Mouse (Mus musculus): ENCODE data around the gene Insl3.
A peak's percentile ranks its signal among the peaks of the same experiment; 100 is the strongest.

The Insl3 gene

DNA sequence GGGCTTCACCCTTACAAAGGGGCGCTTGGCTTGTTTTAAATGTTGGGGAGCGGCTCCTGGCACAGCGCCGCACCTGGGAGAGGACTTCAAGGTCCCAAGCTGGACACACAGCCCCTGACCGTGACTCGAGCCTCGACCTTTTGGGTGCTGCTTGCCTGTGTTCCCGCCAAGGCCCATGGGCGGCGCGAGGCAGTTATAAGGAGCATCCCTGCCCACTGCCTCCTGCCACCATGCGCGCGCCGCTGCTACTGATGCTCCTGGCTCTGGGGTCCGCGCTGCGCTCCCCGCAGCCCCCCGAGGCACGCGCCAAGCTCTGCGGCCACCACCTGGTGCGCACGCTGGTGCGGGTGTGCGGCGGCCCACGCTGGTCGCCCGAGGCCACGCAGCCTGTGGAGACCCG, at the start of gene Insl3:
Insl3 (plus strand) TSS at position 187 of the 400 bp plus-strand sequence.
- DNase-seq (ENCODE audit: low spot score) = no peak

DNA sequence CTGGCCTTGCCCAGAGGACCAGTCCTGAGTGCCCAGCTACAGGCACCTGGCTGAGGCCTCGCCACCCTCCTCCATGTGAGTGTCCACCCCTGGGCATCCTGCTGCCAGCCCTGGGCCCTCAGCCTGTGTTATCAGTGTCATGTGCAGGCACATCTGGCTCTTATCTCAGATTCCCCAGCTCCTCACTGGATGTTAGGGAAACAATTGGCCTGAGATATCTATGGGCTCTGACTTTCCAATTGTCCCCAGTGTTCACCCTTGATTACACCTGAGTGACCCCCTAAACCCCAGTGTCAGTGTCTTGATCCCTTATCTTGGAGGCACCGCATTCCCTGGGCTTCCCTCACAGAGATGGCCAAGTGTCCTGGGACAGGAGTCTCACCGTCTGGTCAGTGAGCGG, 49.7 kb upstream of the Insl3 start:
- no peak for DNase-seq (ENCODE audit: low spot score)

DNA sequence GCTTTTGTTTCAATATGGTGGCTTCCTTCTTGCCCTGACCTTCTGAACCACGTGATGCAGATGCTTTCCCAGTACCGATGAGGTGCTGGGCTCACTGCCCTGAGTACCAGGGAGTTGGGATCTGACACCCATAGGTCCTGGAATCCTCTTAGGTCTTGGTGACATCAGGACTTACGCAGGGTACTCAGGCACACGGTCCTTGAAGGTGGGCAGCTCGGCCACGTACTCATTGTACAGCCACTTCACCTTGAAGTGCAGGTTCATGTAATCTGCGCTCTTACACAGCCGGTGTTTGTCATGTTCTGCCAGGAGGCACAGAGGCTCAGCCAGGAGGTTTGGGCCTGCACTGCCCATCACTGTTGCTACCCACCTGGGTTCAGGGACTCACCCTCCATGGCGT, 43.5 kb upstream of the Insl3 start:
- DNase-seq (ENCODE audit: low spot score) = no peak

DNA sequence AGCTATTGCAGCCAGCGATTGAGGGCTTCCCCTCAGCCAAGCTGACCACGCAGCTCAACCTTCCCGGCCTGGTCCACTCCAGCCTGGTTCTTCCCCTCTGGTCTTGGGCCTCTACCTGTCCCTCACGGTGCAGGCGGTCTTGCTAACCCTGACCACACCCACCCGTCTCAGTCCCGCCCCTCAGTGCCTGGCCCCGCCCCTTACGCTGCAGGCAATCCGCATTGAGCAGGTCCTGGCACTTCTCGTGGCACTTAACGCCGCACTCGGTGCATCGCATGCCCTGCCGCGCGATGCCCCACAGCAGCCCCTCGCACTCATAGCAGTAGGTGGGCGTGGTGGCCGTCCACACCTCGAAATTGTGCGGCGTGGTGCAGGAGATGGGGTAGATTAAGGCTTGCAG, 34.4 kb upstream of the Insl3 start:
- no peak for DNase-seq (ENCODE audit: low spot score)

DNA sequence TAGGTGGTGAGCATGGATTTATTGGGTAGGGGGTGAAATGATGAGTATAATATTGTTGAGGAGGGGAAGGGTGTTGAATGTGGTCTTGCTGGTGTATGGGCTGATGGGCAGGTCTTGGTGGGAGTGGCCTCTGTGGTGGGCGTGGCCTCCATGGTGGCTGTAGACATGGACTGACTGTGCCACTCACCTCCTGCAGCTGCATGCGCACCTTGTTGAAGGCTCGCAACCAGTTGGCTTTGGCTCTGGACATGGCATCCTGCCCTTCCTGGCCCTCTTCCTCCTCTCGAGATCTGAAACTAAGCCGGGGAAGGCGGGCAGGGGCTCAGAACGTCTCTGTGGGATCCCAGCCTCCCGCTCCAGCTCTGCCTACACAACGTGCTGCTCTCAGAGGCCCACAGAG, 31.2 kb upstream of the Insl3 start:
- no peak for DNase-seq (ENCODE audit: low spot score)

DNA sequence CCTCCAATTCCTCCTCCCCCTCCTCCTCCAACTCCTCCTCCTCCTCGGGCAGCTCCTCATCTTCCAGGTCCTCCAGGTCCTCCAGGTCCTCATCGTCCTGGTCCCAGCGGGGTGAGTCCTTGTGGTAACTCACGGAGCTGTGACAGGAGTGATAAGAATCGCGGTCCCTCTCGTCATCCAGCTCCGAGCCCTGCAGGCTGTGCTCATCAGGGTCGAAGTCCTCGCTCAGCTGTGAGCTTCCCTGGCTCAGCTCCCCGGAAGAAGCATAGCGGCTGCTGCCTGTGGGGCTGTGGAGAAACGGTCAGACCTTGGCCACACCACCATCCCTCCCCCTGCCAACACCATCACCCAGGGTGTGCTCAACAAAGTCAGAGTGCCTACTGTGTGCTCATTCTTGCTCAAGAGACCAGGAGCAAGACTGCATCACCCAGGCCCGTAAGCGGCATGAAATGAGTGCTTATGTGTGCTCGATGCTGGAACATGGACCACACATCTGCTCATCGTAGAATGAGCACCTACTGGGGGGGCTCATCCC, 30.4 kb upstream of the Insl3 start:
- no peak for DNase-seq (ENCODE audit: low spot score)

DNA sequence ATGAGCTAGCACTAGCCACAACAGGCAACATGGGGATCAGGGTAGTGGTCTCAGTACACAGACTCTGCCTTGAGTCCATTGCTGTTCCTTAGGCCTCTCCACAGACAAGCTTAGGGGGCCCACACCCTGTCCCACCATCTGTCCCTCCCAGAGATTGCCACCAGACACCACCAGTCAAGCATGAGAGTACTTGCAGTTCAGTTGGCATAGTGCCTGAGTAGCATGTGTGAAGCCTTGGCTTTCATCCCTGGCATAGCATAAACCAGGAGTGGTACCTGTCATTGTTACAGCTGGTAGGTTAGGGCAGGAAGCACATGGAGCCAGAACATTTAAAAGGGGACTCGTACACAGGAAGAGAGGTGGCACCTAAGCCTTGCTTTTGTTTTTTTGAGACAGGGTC, 29.3 kb upstream of the Insl3 start:
- DNase-seq (ENCODE audit: low spot score) = no peak

DNA sequence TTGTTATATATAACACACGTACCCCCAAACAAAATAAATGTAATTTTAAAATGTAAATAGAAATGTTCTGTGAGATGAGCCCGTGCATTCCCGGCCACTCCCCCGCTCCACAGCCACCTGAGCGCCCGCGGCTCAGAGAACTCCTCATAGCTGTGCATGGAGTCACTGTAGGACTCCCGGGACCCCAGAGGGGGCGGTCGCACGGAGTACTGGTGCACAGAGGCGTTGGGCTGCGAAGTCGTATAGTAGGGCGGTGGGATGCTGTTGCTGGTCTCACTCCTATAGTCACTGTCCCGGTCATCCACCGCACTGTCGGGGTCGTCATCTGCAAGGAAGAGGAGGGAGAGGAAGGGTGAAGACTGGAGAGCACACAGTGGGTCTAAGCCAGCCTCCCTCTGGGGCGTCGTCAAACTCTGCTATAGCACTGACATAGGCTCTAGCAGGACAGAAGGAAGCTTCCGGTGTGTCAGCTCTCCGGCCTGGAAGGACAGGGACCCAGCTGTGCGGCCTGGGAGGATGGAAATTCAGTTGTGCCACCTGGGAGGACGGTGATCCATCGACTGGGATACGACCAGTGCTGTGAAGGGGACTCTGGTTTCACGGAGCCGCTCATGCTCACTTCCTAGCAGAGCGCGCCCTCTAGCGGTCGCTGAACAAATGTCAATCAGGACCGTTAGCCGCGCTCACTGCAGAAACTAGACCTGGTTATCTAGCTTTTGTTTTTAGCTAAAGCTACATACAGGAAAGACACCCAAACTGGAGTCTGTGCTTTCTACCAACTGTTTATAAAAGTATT, 28.5 kb upstream of the Insl3 start:
- peak; percentile 69 for DNase-seq (ENCODE audit: low spot score)

DNA sequence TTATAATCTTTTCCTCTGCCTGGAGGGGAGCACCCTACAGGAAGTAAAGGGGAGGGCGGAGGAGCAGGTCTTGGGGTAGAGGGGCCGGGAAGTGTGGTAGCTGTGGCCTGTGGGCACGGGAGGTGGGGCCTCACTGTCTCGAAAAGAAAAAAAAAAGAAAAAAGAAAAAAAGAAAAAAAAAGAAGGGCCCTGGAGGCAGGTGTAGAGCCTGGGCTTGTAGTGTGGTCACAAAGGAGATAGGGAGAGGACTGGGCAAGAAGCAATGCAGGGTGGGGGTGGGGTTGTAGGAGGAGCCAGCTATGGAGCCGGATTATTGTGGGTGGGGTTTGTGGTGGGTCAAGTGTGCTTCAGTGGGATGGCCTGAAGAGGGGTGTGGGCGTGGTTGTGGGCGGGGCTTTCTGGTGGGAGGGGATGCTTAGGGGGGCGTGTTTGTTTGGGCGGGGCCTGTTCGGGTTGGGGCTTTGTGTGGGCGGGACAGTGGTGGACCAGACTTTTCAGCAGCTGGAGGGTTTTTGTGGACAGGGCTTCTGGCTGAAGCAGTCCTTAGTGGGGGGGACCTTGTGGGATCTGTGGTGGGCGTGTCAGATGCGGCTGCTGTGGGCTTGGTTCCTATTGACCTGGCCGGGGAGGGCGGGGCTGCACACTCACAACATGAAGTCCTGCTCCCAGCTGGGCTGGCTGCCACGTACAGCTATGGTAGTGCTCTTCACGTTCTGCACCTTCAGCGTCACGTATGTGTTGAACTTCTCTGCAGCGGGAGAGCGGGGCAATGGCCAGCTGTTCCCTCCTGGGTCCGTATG, 23.5 kb upstream of the Insl3 start:
- no peak for DNase-seq (ENCODE audit: low spot score)

DNA sequence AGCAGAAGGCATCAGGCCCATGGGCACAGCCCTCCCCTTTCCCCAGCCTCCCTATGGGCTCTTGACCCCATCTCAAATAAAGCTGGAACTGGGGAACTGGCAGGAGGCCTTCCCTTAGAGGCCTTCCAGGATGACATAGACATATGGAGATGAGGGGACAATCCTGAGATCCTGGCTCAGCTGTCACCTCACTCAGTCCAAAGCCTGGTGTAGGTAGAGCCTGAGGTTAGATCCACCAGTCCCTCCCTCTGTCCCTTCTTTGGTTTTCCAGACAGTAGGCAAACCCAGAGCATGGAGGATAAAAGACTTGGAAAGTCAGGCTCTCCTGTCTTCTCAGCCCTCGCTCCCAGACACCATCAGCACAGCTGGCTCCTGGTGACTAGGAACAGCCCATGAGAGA, 22.2 kb upstream of the Insl3 start:
- no peak for DNase-seq (ENCODE audit: low spot score)

DNA sequence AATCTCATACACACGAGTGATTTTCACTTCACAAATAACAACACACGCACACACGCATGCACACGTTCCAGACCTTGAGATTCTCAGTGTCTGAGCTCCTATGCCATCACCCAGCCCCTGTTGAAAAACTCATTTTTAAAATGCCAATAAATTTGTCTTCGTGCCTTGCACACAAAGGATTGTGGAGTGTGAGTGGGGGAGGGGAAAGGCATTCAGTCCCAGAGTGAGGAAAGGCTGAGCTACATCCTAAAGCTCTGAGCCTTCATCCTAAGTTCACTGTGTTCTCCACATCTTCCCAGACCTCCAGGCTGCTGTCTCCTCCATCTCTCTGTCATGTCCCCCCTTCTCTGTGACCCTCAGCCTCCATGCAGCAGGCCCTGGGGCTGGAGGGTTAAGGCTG, 21.8 kb upstream of the Insl3 start:
- no peak for DNase-seq (ENCODE audit: low spot score)

DNA sequence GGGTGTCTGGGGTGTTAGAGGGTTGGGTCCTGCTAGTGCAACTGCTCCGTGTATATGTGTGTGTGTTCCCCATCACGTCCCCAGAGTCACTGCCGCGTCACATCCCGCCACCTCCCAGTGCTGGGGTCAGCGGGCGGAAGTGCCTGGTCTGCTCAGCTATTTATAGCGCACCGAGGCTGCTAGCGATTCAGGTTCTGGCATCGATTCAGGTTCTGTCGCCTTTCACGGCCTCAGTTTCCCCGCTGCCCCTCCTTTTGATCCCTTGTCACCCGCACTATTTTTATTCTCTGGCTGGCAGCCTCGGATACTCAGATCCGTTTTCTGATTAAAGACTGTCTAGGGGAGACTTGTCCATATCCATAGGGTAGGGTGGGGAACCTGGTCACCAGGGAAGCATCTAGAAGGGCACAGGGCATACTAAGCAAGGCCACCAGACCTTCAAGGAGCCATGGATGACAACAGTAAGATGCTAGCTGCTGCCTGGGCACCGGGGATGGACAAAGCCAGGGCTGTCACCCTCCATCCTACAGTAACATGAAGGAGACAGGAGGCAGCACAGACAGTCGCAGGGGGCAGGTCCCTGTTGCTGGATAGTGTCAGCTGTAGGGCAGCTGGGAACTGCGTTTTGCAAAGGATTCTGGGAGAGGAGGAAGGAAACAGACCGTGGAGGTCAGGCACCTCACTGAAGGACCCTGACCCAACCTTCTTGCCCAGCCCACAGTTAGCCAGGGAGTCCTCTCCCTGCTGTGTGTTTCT, 20.6 kb upstream of the Insl3 start:
- DNase-seq (ENCODE audit: low spot score) = peak; percentile 30

DNA sequence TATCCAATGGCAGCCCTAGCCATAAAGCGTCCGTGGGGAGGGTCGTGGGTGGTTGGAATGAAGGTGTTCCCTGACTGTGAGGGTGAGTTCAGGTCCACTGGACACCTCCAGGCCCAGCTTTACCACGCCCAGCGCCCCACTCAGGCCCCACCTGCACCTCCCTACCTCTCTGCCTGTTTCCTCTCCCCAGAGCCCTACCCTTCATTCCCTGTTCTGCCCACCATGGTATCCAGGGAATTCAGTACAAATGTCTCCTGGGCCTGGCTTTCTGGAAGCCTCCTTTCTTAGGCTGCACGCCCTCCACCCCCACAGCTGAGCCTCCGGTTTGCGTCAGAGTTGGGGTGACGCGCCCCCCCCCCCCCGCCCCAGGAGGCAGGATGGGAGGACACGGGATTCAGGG, 18.8 kb upstream of the Insl3 start:
- no peak for DNase-seq (ENCODE audit: low spot score)

DNA sequence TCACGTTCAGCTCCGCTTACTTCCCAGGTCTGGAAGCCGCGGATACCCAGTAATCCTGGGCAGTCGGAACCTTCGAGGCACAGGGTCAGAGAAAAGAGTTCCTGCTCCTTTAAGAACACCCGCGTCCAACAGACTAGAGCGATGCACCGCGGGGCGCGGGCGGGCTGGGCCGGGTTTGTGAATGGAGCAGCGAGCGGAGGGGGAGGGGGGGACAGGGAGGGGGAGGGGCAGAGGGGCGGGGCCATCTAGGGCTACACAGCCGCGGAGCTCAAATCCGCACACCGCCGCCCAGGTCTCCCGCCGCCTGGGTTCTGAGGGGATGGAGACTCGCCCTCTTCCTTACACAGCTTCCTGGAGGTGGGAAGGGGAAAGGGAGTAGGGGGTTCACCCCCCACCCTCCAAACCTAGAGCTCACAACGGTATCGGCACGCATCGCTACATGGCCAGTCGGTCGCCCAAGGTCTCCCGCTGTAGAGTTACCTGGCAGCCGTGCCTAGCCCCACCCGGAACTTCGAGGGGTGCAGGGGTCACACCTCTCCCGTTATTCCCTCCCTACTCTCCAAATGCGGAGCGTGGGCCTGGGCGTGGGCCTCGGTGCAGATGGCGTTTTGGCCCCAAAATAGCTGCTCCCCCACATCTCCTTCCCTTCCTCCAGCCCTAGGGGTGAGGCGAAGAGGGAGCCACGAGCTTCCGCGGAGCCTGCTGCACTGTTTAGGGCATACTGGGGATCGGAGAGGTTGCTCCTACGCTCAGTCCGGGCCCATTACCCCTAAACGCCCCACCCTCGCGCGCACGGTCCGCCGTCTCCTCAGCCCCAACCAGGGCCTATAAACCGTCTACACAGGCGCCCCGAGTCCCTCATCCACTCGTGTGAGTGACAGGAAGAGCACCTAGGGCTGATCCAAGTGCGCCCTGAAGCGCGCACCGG, 18.1 kb upstream of the Insl3 start:
- no peak for DNase-seq (ENCODE audit: low spot score)

DNA sequence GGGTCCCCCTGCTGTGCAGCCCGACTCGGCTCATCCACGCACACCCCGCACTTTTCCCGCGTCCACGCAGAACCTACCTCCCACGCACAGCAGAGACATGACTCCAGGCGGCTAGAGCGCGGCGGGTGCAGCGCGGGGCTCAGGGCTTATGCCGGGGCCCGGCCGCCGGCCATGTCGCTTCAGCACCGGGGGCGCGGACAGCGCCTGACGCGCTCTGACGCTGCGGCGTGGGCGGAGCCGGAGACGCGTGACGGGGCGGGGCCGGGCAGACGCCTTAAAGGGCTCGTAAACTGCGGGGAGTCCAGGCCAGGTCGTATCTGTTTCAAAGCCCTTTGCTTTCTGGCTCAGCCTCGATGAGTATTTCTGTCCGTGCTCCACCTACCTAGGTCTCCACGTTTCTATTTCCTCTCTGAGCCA, 17.5 kb upstream of the Insl3 start, which contains the start of gene Unc13a:
Unc13a (minus strand) TSS at position 209 of the 417 bp plus-strand sequence.
- peak; percentile 84 for DNase-seq (ENCODE audit: low spot score)

DNA sequence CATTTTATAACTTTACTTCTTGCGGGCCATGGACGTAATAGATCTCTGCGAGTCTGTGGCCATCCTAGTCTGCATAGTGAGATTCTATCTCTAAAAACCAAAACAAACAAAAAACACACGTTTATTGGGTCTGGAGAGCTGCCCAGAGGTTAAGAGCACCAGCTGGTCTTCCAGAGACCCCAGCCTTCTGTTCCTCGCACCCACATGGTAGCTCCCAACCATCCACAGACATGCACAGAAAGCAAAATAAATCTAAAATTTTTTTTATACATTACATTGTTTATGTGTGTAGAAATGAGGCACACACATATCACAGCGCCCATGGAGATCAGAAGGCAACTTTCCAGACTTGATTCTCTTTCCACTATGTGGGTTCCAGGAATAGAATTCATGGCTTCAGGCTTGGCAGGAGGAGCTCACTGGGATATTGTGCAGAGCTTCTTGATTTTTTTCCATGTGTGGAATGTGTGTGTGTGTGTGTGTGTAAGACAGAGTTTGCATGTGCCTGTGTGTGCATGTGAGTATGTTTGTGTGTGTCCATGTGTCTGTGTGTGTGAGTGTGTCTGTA, 16.8 kb upstream of the Insl3 start:
- no peak for DNase-seq (ENCODE audit: low spot score)

DNA sequence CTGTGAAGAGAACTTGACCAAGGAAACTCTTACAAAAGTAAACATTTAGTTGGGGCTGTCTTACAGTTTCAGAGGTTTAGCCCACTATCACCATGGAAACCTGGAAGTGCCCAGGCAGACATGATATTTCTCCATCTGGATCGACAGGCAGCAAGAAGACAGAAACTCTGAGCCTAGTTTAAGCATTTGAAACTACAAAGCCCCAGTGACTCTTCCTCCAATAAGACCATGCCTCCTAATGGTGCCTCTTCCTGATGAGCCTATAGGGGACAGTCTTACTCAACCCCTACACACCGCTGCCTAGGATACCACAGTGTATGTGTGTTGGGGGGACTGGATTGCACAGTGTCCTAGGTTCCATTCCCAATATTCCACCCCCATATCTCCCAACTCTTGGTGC, 14.9 kb upstream of the Insl3 start:
- DNase-seq (ENCODE audit: low spot score) = no peak

DNA sequence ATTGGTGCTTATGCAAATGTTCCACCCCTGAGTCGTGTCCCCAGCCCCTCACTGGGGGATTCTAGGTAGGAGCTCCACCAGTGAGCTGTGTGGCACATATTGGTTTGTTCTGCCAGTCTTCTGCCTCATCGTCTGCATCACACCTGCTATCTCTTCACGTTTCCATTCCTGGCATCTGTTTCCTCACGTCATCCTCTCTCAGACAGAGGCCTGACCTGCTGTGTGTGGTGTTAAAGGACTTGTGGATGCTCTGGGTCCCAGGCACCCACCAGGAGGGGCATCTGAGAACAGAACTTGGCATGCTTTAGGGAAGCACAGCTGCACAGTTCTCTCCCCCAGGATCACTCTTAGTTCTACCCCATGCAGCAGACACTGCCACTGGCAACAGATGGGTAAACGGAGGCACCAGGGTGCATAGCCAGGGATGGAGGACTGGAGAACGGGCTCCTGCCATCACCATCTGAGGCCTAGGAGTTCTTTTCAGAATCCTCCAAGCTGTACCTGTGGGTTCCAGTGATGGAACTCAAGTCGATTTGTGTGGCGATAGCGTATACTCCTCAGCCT, 13.5 kb upstream of the Insl3 start:
- DNase-seq (ENCODE audit: low spot score) = no peak

DNA sequence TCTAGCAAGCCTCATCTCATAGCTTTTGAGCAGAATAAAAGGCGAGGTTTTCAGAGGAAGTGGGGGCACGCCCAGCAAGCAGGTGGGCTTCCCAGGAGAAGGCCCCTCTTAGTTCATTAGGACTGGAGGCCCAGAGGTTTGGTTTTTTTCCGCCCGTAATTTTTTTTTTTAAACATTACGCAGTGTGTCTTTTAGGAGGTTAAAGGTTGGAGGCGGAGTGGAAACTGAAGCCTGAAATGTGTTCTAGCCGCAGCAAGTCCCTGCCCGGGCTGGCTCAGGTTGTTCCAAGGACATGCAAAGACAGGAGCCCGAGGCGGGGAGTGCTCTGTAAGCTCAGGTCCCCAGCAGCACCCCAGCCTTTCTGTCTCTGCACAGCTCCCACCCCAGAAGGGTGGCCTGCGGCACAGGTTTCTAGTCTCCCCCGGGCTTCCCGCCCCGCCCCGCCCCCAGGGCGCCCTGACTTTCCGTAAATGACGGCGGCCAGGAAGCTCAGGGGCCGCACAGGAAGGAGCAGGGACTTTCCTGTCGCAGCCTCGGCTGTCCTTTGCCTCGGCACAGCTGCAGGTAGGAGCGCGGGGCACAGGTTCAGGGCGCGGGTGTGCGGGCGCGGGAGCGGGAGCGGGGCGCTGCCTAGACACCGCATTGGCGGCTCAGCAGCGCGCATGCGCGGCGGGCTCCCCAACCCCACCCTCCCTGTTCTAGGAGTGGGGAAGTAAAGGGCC, 12.8 kb upstream of the Insl3 start, which contains the start of gene Jak3:
Jak3 (plus strand) TSS at position 277 of the 722 bp plus-strand sequence.
- peak; percentile 39 for DNase-seq (ENCODE audit: low spot score)

DNA sequence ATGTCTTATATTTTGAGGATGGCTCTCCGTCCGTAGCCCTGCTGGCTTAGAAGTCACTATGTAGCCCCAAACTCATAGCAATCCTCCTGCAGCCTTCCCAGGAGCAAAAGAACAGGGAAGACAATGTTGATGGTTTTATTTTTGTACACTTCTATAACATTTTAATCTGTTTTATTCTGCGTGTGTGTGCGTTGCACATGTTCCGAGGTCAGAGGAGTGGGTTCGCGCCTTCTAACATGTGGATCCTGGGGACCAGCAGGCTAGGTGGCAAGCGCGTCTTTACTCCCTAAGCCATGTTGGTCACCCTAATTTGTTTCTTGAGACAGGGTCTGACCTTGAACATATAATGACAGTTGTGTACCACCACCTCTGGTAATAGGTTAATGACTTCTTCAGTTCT, 12.2 kb upstream of the Insl3 start:
- DNase-seq (ENCODE audit: low spot score) = no peak

Measured in spleen, adult 12 weeks (tissue).